ENCODE assay signal across 10 mouse cellular contexts in genomic region chr14:124669739-124670138, GRCm38 (mm10). TPM values are rescaled to one million over a fixed set of nuclear protein-coding genes. Genes with fewer than 3 reads are reported as not detected.
DNase-seq lines count a peak whose midpoint lies in the region; ATAC-seq and TF ChIP-seq lines count a peak whose summit lies in the region.
"Had no signal": no experiment of that assay in that cellular context is flagged by ENCODE, and none has a peak within 500 bp of the region (broad histone marks: within the 10 kb centered on the region; RNA-seq: fewer than 3 reads in every experiment).

No protein-coding gene starts in this region.

- no peak overlapping the region for H3K4me3 ChIP-seq in liver, postnatal 0 days (ENCODE audit: low read depth, low read length)
- H3K4me3 ChIP-seq in hindbrain, embryonic 16.5 days (ENCODE audit: low read length): no peak overlapping the region
- H3K4me3 ChIP-seq in midbrain, embryonic 14.5 days (replicated peaks; ENCODE audit: low read depth, low read length): no peak overlapping the region

- no peaks in the 10 kb centered on the region for H3K36me3 ChIP-seq in liver, postnatal 0 days (replicated peaks; ENCODE audit: insufficient read depth, low read length)
- H3K36me3 ChIP-seq in hindbrain, embryonic 16.5 days (ENCODE audit: control insufficient read depth, insufficient read depth, low read length): no peaks in the 10 kb centered on the region
- no peaks in the 10 kb centered on the region for H3K36me3 ChIP-seq in midbrain, embryonic 14.5 days (ENCODE audit: control insufficient read depth, insufficient read depth, low read length)

- H3K9me3 ChIP-seq in liver, postnatal 0 days (ENCODE audit: low read length): no peaks in the 10 kb centered on the region
- no peaks in the 10 kb centered on the region for H3K9me3 ChIP-seq in hindbrain, embryonic 16.5 days (ENCODE audit: control insufficient read depth, low read length)
- H3K9me3 ChIP-seq in midbrain, embryonic 14.5 days (ENCODE audit: control insufficient read depth, low read length): no peaks in the 10 kb centered on the region

- no peak for TF ChIP-seq EP300 in liver, postnatal 0 days (IDR thresholded peaks at IDR 0.05; ENCODE audit: low read depth)

- H3K4me2 ChIP-seq in liver, postnatal 0 days (ENCODE audit: low read depth, low read length): no peak overlapping the region
- peak overlapping the region; percentile 3 for H3K4me2 ChIP-seq in hindbrain, embryonic 16.5 days (ENCODE audit: low read length)
- peak overlapping the region; percentile 16; the same call in 1 of the 2 replicates for H3K4me2 ChIP-seq in midbrain, embryonic 14.5 days (ENCODE audit: low read length)

- no peak overlapping the region for H3K27ac ChIP-seq in liver, postnatal 0 days (ENCODE audit: low read depth)
- H3K27ac ChIP-seq in hindbrain, embryonic 16.5 days (ENCODE audit: low read depth, low read length): no peak overlapping the region
- no peak overlapping the region for H3K27ac ChIP-seq in midbrain, embryonic 14.5 days (replicated peaks; ENCODE audit: low read depth, low read length)

- no peaks in the 10 kb centered on the region for H3K4me1 ChIP-seq in liver, postnatal 0 days (ENCODE audit: insufficient read depth)
- H3K4me1 ChIP-seq in hindbrain, embryonic 16.5 days (ENCODE audit: control insufficient read depth, insufficient read depth, low read depth, low read length): peaks cover 10% of the 10 kb centered on the region
- peaks cover 12% of the 10 kb centered on the region for H3K4me1 ChIP-seq in midbrain, embryonic 14.5 days (ENCODE audit: control insufficient read depth, insufficient read depth, low read length)

- ATAC-seq in liver, postnatal 0 days: no peak
- ATAC-seq in hindbrain, embryonic 16.5 days: peak; percentile 95
- peak; percentile 90 for ATAC-seq in midbrain, embryonic 14.5 days (ENCODE audit: low FRiP score, low TSS enrichment)
- no peak for ATAC-seq in erythroid progenitor cell, adult 5-6 weeks (replicated peaks; ENCODE audit: low FRiP score, poor library complexity, severe bottlenecking)

- no peak for TF ChIP-seq CTCF in liver, postnatal 0 days (IDR thresholded peaks at IDR 0.05; ENCODE audit: low read depth)

- DNase-seq in liver: peak; percentile 10
- DNase-seq in liver, postnatal 0 days: no peak
- peak; percentile 98 for DNase-seq in embryo, embryonic 10.5 days (ENCODE audit: low spot score)
- DNase-seq in midbrain, embryonic 14.5 days: peak; percentile 91
- no peak for DNase-seq in spleen, postnatal 4 days (ENCODE audit: low spot score in 2 of 2)
- DNase-seq in thymus, adult 18-20 months: no peak

- WGBS in liver, postnatal 0 days (ENCODE audit: insufficient replicate concordance): 36% methylated on average over 7 of the region's 7 CpGs
- WGBS in hindbrain, embryonic 16.5 days: 5% methylated on average over 7 of the region's 7 CpGs
- WGBS in midbrain, embryonic 14.5 days: 2% methylated on average over 7 of the region's 7 CpGs

- H3K9ac ChIP-seq in liver, postnatal 0 days (replicated peaks): no peak overlapping the region
- no peak overlapping the region for H3K9ac ChIP-seq in hindbrain, embryonic 16.5 days (ENCODE audit: low read depth, low read length)
- no peak overlapping the region for H3K9ac ChIP-seq in midbrain, embryonic 14.5 days (replicated peaks; ENCODE audit: low read length)

- H3K27me3 ChIP-seq in liver, postnatal 0 days (ENCODE audit: insufficient read depth, low read length): peaks cover 3% of the 10 kb centered on the region; the same call in 1 of the 2 replicates
- no peaks in the 10 kb centered on the region for H3K27me3 ChIP-seq in hindbrain, embryonic 16.5 days (replicated peaks; ENCODE audit: control insufficient read depth, insufficient read depth, low read length)
- H3K27me3 ChIP-seq in midbrain, embryonic 14.5 days (ENCODE audit: control insufficient read depth, insufficient read depth, low read length): no peaks in the 10 kb centered on the region; the same call in 1 of the 2 replicates

RNA-seq across cellular contexts. Expression of gene Fgf14, which starts 7.2 kb away (rescaled TPM):
- polyA plus RNA-seq in liver, postnatal 0 days (2015; fragmentation: Nextera tagmentation; extraction: Ambion mirVana): not detected in 2 replicates
- polyA plus RNA-seq in hindbrain, embryonic 16.5 days (2015; fragmentation: Nextera tagmentation; extraction: Ambion mirVana): 36.2 and 38.6 TPM in 2 replicates
- polyA plus RNA-seq in midbrain, embryonic 14.5 days (2014; fragmentation: Nextera tagmentation; extraction: Ambion mirVana): 21.0 and 28.5 TPM in 2 replicates
- total RNA-seq in erythroid progenitor cell, adult 5-6 weeks (2015; ENCODE audit: low replicate concordance): not detected in 2 replicates
- not detected in 2 replicates for total RNA-seq in erythroid progenitor cell, adult 5-6 weeks (2017; ENCODE audit: low replicate concordance)
- total RNA-seq: hematopoietic stem cell, adult 5-6 weeks; neutrophil, adult 5-6 weeks had no signal

Comparison
In these comparisons a context has a peak if more than half of its experiments do, and no peak if none do; other contexts are left out.
1. DNase-seq: peak in liver (single experiment), embryo, embryonic 10.5 days (single experiment) and midbrain, embryonic 14.5 days (single experiment); none in liver, postnatal 0 days (single experiment), spleen, postnatal 4 days (0 of 2) and thymus, adult 18-20 months (0 of 2).
2. ATAC-seq: peak in hindbrain, embryonic 16.5 days (single experiment) and midbrain, embryonic 14.5 days (single experiment); none in liver, postnatal 0 days (single experiment) and erythroid progenitor cell, adult 5-6 weeks (single experiment).
3. RNA of gene Fgf14, which starts 7.2 kb away (polyA plus RNA-seq): 36.2 to 38.6 TPM in hindbrain, embryonic 16.5 days and 21.0 to 28.5 TPM in midbrain, embryonic 14.5 days; not detected in liver, postnatal 0 days; every median in the first group is over 10 times any median in the second.